Mouse (Mus musculus) kidney, adult 2 months (tissue): ENCODE measurements around the gene Macrod2.

Experiments used
- CTCF ChIP-seq: fragments of 200-500 bp; conservative IDR thresholded peaks from 2 replicates; pipeline ENCODE4 v1.5.1; 2011; ENCODE audit warnings: low read depth, mild to moderate bottlenecking, control low read depth, low read length, moderate library complexity, mixed read lengths; ENCODE audit not compliant: insufficient read depth, insufficient read length
- POLR2A ChIP-seq: fragments of 200-500 bp; IDR thresholded peaks from one replicate; pipeline ENCODE4 v1.6.1; 2011; ENCODE audit warnings: low read depth, low read length, control low read depth

DNA sequence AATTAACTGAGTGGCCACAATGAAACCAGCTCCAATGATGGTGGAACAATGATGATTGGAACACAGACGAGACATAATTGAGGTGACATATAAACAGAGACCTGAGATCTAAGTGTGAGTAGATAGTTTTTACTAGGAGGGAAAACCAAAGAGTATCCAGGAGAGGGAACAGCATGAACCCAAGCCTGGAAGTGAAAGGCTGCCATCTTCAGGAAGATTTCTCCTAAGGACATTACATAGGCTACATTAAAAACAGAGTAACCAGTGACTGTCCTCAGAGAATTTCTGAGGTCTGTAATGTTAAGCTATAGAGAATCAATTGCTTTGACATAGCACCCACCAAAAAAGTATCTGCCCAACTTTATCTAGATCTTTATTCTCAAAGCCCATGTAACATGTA is 999.7 kb downstream of the Macrod2 start:
- TF ChIP-seq POLR2A, result no peak
- TF ChIP-seq CTCF, result no peak
